Mouse (Mus musculus) thymus, adult 2 months (tissue): ENCODE measurements around the gene Hyal5.

ENCODE experiments used
- CTCF ChIP-seq: fragments of 200-500 bp; IDR thresholded peaks from 2 replicates; pipeline ENCODE4 v1.5.1; 2012; ENCODE audit warnings: mild to moderate bottlenecking, control low read depth, low read length, moderate library complexity, borderline replicate concordance; ENCODE audit not compliant: control insufficient read depth, poor library complexity, insufficient read depth; ENCODE audit errors: extremely low read depth
- POLR2A ChIP-seq: fragments of 200-500 bp; IDR thresholded peaks from 2 replicates; pipeline ENCODE4 v1.6.1; 2012; ENCODE audit warnings: mild to moderate bottlenecking, low read length, control low read depth, moderate library complexity; ENCODE audit not compliant: control insufficient read depth, poor library complexity, insufficient read depth; ENCODE audit errors: extremely low read depth

GRCm38 (mm10) chr6:24905101-24905500 is 47.3 kb downstream of the Hyal5 start:
- TF ChIP-seq POLR2A (no peak), CTCF (no peak)
